ENCODE assay signal across 29 mouse cellular contexts in the genomic region with DNA sequence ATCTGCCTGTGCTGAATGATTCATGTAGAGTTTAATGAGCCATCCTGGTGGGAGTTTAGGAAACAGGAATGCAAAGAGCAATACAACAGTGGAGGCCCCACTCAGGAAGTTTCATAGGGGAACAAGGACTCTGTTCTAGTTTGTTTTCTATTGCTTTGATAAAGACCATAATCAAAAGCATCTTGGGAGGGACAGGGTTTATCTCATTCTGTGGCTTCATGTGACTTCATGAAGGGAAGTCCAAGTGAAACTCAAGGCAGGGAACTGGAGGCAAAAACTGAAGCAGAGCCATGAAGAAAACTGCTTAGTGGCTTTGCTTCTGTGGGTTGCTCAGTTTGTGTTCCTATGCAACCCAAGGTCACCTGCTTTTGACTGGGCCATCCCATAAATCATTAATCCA. TPM values are rescaled to one million over a fixed set of nuclear protein-coding genes. Genes with fewer than 3 reads are reported as not detected.
"Had no signal": no experiment of that assay in that cellular context is flagged by ENCODE, and none has a peak within 500 bp of the region (broad histone marks: within the 10 kb centered on the region; RNA-seq: fewer than 3 reads in every experiment).

No protein-coding gene starts in this region.

- H3K4me2 ChIP-seq: heart, embryonic 12.5 days; hindbrain, embryonic 12.5 days; hindbrain, embryonic 14.5 days; intestine, embryonic 15.5 days; limb, embryonic 13.5 days; limb, embryonic 15.5 days; liver, embryonic 13.5 days had no signal

- H3K4me1 ChIP-seq: heart, embryonic 10.5 days; heart, embryonic 12.5 days; hindbrain, embryonic 10.5 days; hindbrain, embryonic 12.5 days; intestine, embryonic 15.5 days; limb, embryonic 13.5 days; limb, embryonic 15.5 days; liver, embryonic 13.5 days had no signal

- H3K27ac ChIP-seq: gastrocnemius, adult 2 months; heart, embryonic 10.5 days; hindbrain, embryonic 10.5 days; hindbrain, embryonic 12.5 days; hindbrain, embryonic 14.5 days; intestine, embryonic 15.5 days; layer of hippocampus, adult 2 months; left cerebral cortex, adult 2 months; limb, embryonic 13.5 days; limb, embryonic 15.5 days; liver, embryonic 13.5 days had no signal

- DNase-seq: gastrocnemius, adult 2 months; gastrocnemius, postnatal 10 days; gastrocnemius, postnatal 25 days; heart, adult 18-20 months; heart, postnatal 10 days; heart, postnatal 4 days; kidney, adult 18-20 months; kidney, postnatal 10 days; kidney, postnatal 25 days; kidney, postnatal 4 days; liver, embryonic 13.5 days had no signal

- ATAC-seq: hindbrain, embryonic 16.5 days; inflammation-experienced regulatory T-cells, adult 6 months; intestine, embryonic 15.5 days; intestine, postnatal 0 days had no signal

- H3K9me3 ChIP-seq: heart, embryonic 10.5 days; heart, embryonic 12.5 days; hindbrain, embryonic 10.5 days; hindbrain, embryonic 12.5 days; intestine, embryonic 15.5 days; limb, embryonic 13.5 days; limb, embryonic 15.5 days; liver, embryonic 13.5 days had no signal

- H3K27me3 ChIP-seq: heart, embryonic 12.5 days; hindbrain, embryonic 12.5 days; intestine, embryonic 15.5 days; limb, embryonic 13.5 days; limb, embryonic 15.5 days; liver, embryonic 13.5 days had no signal

- H3K9ac ChIP-seq: heart, embryonic 12.5 days; hindbrain, embryonic 12.5 days; hindbrain, embryonic 14.5 days; intestine, embryonic 15.5 days; limb, embryonic 13.5 days; limb, embryonic 15.5 days; liver, embryonic 13.5 days had no signal

- H3K36me3 ChIP-seq: heart, embryonic 10.5 days; heart, embryonic 12.5 days; hindbrain, embryonic 10.5 days; hindbrain, embryonic 12.5 days; intestine, embryonic 15.5 days; limb, embryonic 13.5 days; limb, embryonic 15.5 days; liver, embryonic 13.5 days had no signal

- H3K4me3 ChIP-seq: gastrocnemius, adult 2 months; heart, embryonic 10.5 days; heart, embryonic 12.5 days; hindbrain, embryonic 10.5 days; hindbrain, embryonic 12.5 days; intestine, embryonic 15.5 days; layer of hippocampus, adult 2 months; left cerebral cortex, adult 2 months; limb, embryonic 13.5 days; limb, embryonic 15.5 days; liver, embryonic 13.5 days had no signal

RNA-seq across cellular contexts. Expression of gene Olfr763, which starts 3.9 kb away (rescaled TPM):
- polyA plus RNA-seq: frontal cortex, adult 2 months; heart, embryonic 10.5 days; heart, embryonic 12.5 days; heart, embryonic 14.5 days; heart, embryonic 16.5 days; hindbrain, embryonic 10.5 days; hindbrain, embryonic 12.5 days; hindbrain, embryonic 14.5 days; hindbrain, embryonic 16.5 days; inflammation-experienced regulatory T-cells, adult 6 months; intestine, embryonic 15.5 days; intestine, postnatal 0 days; kidney, embryonic 16.5 days; limb, embryonic 11.5 days; limb, embryonic 13.5 days; limb, embryonic 15.5 days; liver, embryonic 13.5 days had no signal

RNA-seq across cellular contexts. Expression of gene Olfr764-ps1, which starts 25.2 kb away (rescaled TPM):
- polyA plus RNA-seq: frontal cortex, adult 2 months; heart, embryonic 10.5 days; heart, embryonic 12.5 days; heart, embryonic 14.5 days; heart, embryonic 16.5 days; hindbrain, embryonic 10.5 days; hindbrain, embryonic 12.5 days; hindbrain, embryonic 14.5 days; hindbrain, embryonic 16.5 days; inflammation-experienced regulatory T-cells, adult 6 months; intestine, embryonic 15.5 days; intestine, postnatal 0 days; kidney, embryonic 16.5 days; limb, embryonic 11.5 days; limb, embryonic 13.5 days; limb, embryonic 15.5 days; liver, embryonic 13.5 days had no signal

RNA-seq across cellular contexts. Expression of gene Olfr9, which starts 25.2 kb away (rescaled TPM):
- polyA plus RNA-seq: frontal cortex, adult 2 months; heart, embryonic 10.5 days; heart, embryonic 12.5 days; heart, embryonic 14.5 days; heart, embryonic 16.5 days; hindbrain, embryonic 10.5 days; hindbrain, embryonic 12.5 days; hindbrain, embryonic 14.5 days; hindbrain, embryonic 16.5 days; inflammation-experienced regulatory T-cells, adult 6 months; intestine, embryonic 15.5 days; intestine, postnatal 0 days; kidney, embryonic 16.5 days; limb, embryonic 11.5 days; limb, embryonic 13.5 days; limb, embryonic 15.5 days; liver, embryonic 13.5 days had no signal

RNA-seq across cellular contexts. Expression of gene Olfr765, which starts 35.3 kb away (rescaled TPM):
- polyA plus RNA-seq: frontal cortex, adult 2 months; heart, embryonic 10.5 days; heart, embryonic 12.5 days; heart, embryonic 14.5 days; heart, embryonic 16.5 days; hindbrain, embryonic 10.5 days; hindbrain, embryonic 12.5 days; hindbrain, embryonic 14.5 days; hindbrain, embryonic 16.5 days; inflammation-experienced regulatory T-cells, adult 6 months; intestine, embryonic 15.5 days; intestine, postnatal 0 days; kidney, embryonic 16.5 days; limb, embryonic 11.5 days; limb, embryonic 13.5 days; limb, embryonic 15.5 days; liver, embryonic 13.5 days had no signal

RNA-seq across cellular contexts. Expression of gene Mettl7b, which starts 53.7 kb away (rescaled TPM):
- polyA plus RNA-seq: frontal cortex, adult 2 months; heart, embryonic 10.5 days; heart, embryonic 12.5 days; heart, embryonic 14.5 days; hindbrain, embryonic 10.5 days; hindbrain, embryonic 12.5 days; hindbrain, embryonic 14.5 days; hindbrain, embryonic 16.5 days; inflammation-experienced regulatory T-cells, adult 6 months; limb, embryonic 11.5 days; liver, embryonic 13.5 days had no signal
